Mouse (Mus musculus) liver, postnatal 0 days (tissue): ENCODE results near the gene Rgs17.

ENCODE experiments used
- CTCF ChIP-seq: sonication (generic); IDR thresholded peaks from 2 replicates; pipeline ENCODE4 v1.5.1; 2016; ENCODE audit warnings: antibody characterized with exemption, low read depth
- EP300 ChIP-seq: IDR thresholded peaks from 2 replicates; pipeline ENCODE4 v1.6.1; 2016; ENCODE audit warnings: antibody characterized with exemption, low read depth, mild to moderate bottlenecking

- no peak for TF ChIP-seq EP300
- TF ChIP-seq CTCF: no peak
Measured at GRCm38 (mm10) chr10:5815968-5816367, 106.2 kb downstream of the Rgs17 start.
